Mouse (Mus musculus) midbrain, embryonic 15.5 days (tissue): ENCODE results near the gene Gpr108. TPM values are rescaled to one million over a fixed set of nuclear protein-coding genes. Genes with fewer than 3 reads are reported as not detected.

Experiments used
- ATAC-seq: fragments of 200-750 bp; cut with Nextera tagmentation; replicated peaks from 2 replicates; pipeline ENCODE4 v1.8.0; 2017; ENCODE audit warnings: moderate TSS enrichment
- H3K27ac ChIP-seq: fragments of 300-500 bp; sonication (generic); 2 replicates; pipeline ENCODE4 v1.5.1; 2015; ENCODE audit warnings: mild to moderate bottlenecking, inconsistent platforms
- H3K27me3 ChIP-seq: fragments of 300-500 bp; sonication (generic); replicated peaks from 2 replicates; pipeline ENCODE4 v1.6.1; 2015; ENCODE audit warnings: inconsistent platforms
- H3K36me3 ChIP-seq: fragments of 300-500 bp; sonication (generic); replicated peaks from 2 replicates; pipeline ENCODE4 v1.6.1; 2015; ENCODE audit warnings: inconsistent platforms
- H3K4me1 ChIP-seq: fragments of 300-500 bp; sonication (generic); 2 replicates; pipeline ENCODE4 v1.6.1; 2015; ENCODE audit warnings: inconsistent platforms
- H3K4me2 ChIP-seq: fragments of 300-500 bp; sonication (generic); 2 replicates; pipeline ENCODE4 v1.6.1; 2015; ENCODE audit warnings: inconsistent platforms, mild to moderate bottlenecking, moderate library complexity
- H3K4me3 ChIP-seq: fragments of 300-500 bp; sonication (generic); 2 replicates; pipeline ENCODE4 v1.5.1; 2015; ENCODE audit warnings: mild to moderate bottlenecking, inconsistent platforms
- H3K9ac ChIP-seq: fragments of 300-500 bp; sonication (generic); 2 replicates; pipeline ENCODE4 v1.6.1; 2015; ENCODE audit warnings: mild to moderate bottlenecking, inconsistent platforms
- H3K9me3 ChIP-seq: fragments of 300-500 bp; sonication (generic); 2 replicates; pipeline ENCODE4 v1.6.1; 2016; ENCODE audit warnings: inconsistent platforms
- WGBS: fragments of 180-500 bp; shearing (Covaris S2); methylation state at CpG from one replicate; pipeline ENCODE4 v1.1.7; 2015; ENCODE audit warnings: mixed read lengths; 5-methylcytosine and 5-hydroxymethylcytosine counted together
- polyA plus RNA-seq: library from polyadenylated mRNA; unstranded; fragments of >200 nt; fragmentation: Nextera tagmentation; extraction: Ambion mirVana; gene quantifications from 2 replicates; pipeline ENCODE4 v1.2.1, GENCODE M21; 2015

Gene Gpr108
- polyA plus RNA-seq = 22.7 and 23.1 TPM in 2 replicates

DNA sequence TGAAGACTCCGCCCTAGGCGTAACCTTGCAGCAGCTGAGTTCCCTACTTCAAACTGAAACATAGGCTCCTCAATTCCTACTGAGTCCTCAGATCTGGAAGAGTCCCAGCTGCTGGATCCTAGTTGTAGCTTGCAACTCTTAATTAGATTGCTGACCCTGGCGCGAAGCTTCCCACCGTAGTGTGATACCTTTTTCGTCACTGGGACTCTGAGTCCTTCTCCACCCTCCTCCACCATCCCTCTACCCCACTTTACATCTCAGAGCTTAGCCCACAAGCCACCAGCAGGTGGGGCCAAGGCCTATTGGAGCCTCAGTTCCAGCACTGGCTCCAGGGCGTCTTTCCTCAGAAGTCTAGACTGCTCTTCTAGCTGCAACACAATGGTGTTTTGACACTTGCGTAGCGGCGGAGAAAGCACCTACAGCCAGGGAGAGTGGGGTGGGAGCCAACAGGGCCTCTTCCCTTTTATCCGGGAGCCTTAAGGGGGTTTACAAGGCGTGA is at the start of gene Gpr108:
Gene Gpr108 (minus strand): TSS at position 246 of the 499 bp plus-strand sequence.
- peak within 1 kb of the TSS; percentile 63 for H3K4me3 ChIP-seq
- H3K9ac ChIP-seq = peak within 1 kb of the TSS; percentile 63
- H3K4me1 ChIP-seq = peaks cover 33% of the 10 kb centered on the region
- H3K4me2 ChIP-seq = peak within 1 kb of the TSS; percentile 94
- H3K27ac ChIP-seq = peak within 1 kb of the TSS; percentile 97
- peak; percentile 74 for ATAC-seq
- 0 out of 2 replicates have a peak, but pooled peaks cover 4% of the 10 kb centered on the region for H3K27me3 ChIP-seq
- 0 out of 2 replicates have a peak, but pooled peaks cover 3% of the 10 kb centered on the region for H3K36me3 ChIP-seq
- 0% methylated on average over 12 of the region's 12 CpGs for WGBS
- no peaks in the 10 kb centered on the region for H3K9me3 ChIP-seq

DNA sequence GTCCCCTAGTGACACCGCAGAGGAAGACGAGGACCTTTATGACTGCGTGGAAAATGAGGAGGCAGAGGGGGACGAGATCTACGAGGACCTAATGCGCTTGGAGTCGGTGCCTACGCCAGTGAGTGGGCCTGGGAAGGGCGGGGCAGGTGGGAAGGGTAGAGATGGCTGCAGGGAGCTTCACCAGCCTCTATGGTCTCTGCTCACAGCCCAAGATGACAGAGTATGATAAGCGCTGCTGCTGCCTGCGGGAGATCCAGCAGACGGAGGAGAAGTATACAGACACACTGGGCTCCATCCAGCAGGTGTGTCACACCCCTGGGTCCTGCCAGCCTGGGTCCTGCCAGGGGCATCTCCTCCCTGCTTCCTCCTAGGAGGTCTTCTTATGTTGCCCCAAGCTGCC is 48.8 kb upstream of the Gpr108 start:
- Histone ChIP-seq H3K36me3 (no peaks in the 10 kb centered on the region), H3K4me2 (no peak overlapping the region)
- WGBS = 88% methylated on average over 12 of the region's 12 CpGs

DNA sequence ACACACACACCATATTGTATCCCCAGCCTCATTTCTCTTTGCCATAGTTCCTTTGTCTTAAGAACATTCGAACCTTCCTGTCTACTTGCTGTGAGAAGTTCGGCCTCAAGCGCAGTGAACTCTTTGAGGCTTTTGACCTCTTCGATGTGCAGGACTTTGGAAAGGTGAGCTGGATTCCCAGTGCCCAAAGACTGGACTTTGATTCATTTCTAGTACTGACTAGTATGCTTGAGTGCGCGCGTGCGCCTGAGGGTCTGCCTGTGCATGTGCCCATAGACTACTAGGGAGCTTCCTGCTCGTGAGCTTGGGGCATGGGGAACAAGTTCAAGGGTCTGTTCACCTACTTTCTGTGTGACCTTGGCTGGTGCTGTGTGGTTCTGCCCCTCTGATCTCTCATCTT is 47.7 kb upstream of the Gpr108 start:
- 95% methylated on average over 9 of the region's 9 CpGs for WGBS
- Histone ChIP-seq H3K27me3 (no peaks in the 10 kb centered on the region), H3K4me2 (no peak overlapping the region), H3K36me3 (no peaks in the 10 kb centered on the region), H3K4me3 (no peak overlapping the region), H3K9me3 (no peaks in the 10 kb centered on the region), H3K9ac (no peak overlapping the region), H3K4me1 (no peaks in the 10 kb centered on the region), H3K27ac (no peak overlapping the region)
- ATAC-seq = no peak

More for the DNA sequence above, 48.8 kb upstream of the Gpr108 start:
- no peak overlapping the region for H3K27ac ChIP-seq
- H3K27me3 ChIP-seq = no peaks in the 10 kb centered on the region
- no peaks in the 10 kb centered on the region for H3K9me3 ChIP-seq
- no peaks in the 10 kb centered on the region for H3K4me1 ChIP-seq
- H3K9ac ChIP-seq = no peak overlapping the region
- no peak overlapping the region for H3K4me3 ChIP-seq
- no peak for ATAC-seq

DNA sequence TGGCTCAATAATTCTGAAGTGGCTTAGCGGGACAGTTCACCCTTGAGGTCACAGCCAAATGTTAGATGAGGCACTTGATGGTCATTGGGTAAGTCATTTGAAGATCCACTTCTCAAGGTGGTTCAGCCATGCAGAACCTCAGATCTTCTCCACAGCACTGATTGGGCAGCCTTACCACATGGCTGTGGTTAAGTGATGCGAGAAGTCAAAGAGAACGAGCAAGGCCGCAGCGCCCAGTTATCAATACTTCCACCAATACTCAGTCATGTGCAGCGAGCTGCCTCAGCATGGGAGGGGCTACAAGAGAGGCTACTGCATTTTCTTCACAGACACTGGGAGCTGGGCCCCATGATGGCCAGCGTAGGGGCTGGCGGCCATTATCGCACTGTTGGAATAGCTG is 44.7 kb upstream of the Gpr108 start:
- H3K36me3 ChIP-seq = no peaks in the 10 kb centered on the region
- no peaks in the 10 kb centered on the region for H3K9me3 ChIP-seq
- no peak overlapping the region for H3K4me2 ChIP-seq
- ATAC-seq = no peak
- H3K4me3 ChIP-seq = no peak overlapping the region
- H3K27me3 ChIP-seq = no peaks in the 10 kb centered on the region
- no peak overlapping the region for H3K9ac ChIP-seq
- H3K4me1 ChIP-seq = no peaks in the 10 kb centered on the region
- WGBS = 88% methylated on average over 9 of the region's 9 CpGs
- H3K27ac ChIP-seq = no peak overlapping the region

DNA sequence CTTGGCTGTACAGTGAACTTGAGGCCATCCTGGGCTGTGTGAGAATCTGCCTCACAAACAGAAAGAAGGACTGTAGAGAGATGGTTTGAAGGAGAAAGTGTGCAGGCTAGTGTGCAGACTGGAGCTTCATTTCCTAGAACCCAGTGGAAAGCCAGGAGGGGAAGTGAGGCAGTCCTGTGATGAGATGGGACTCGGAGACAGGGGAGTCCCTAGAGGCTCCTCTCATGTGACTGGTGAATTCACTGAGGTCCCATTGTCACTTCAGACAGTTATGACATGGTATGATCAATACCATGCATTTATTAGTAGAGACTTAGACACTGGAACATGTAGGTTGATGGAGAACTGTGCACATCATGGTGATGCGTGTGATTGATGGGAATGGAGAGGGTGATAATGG is 44.1 kb upstream of the Gpr108 start:
- Histone ChIP-seq H3K4me3 (no peak overlapping the region), H3K9me3 (no peaks in the 10 kb centered on the region), H3K27ac (no peak overlapping the region), H3K9ac (no peak overlapping the region), H3K4me1 (no peaks in the 10 kb centered on the region), H3K4me2 (no peak overlapping the region), H3K36me3 (no peaks in the 10 kb centered on the region), H3K27me3 (no peaks in the 10 kb centered on the region)
- ATAC-seq = no peak
- WGBS = 90% methylated on average over 2 of the region's 2 CpGs

DNA sequence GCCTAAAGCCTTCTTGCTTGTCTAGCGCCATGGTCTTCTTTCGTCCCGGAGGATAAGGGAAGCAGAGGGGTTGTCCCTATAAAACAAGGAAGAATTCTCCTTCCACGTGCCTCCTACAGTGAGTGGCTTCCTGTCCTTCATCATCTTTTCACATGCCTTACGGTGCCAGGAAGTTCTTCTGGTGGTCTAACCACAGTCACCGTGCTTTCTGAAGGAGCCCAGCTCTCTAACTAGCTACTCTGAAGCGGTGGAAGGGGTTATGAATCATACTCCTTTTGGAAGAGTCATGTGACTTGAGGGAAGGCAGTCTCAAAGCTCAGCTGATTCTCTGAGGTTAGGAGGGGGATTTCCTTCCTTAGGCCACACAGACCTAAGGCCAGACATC is 42.4 kb upstream of the Gpr108 start:
- Histone ChIP-seq H3K4me3 (no peak overlapping the region), H3K27me3 (no peaks in the 10 kb centered on the region), H3K4me1 (no peaks in the 10 kb centered on the region), H3K27ac (no peak overlapping the region), H3K9me3 (no peaks in the 10 kb centered on the region), H3K9ac (no peak overlapping the region), H3K4me2 (no peak overlapping the region), H3K36me3 (no peaks in the 10 kb centered on the region)
- ATAC-seq = no peak
- WGBS = 86% methylated on average over 7 of the region's 7 CpGs

DNA sequence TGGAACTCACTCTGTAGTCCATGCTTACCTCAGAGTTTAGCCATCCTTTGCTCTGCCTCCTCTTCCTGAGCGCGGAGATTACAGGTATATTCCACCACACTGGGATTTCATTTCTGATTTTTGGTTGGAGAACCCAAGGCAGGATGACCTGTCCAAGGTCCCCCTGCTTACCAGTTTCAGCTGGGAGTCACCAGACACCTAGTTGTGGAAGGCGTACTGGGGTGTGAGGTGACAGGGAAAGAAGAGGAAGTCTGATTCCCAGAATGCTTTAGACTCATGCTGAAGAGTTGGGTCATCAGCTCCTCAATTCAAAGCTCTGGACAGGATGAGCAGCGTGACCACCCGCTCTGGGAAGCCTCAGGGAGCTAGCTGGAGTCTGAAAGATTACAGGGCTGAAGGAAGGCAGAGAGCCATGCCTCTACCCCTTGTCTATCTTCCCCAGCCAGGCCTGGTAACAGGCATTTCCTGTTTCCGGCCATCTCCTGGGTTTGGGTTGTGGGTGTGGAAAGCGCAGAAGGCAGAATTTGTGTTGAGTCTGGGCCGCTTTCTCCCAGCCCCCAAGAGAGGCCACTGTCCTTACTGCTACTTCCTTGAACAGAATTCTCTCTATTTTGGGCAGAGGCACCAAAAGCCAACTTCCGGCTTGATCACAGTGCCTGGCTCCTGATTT is 41.9 kb upstream of the Gpr108 start:
- no peaks in the 10 kb centered on the region for H3K4me1 ChIP-seq
- no peak overlapping the region for H3K4me2 ChIP-seq
- no peak overlapping the region for H3K27ac ChIP-seq
- H3K9ac ChIP-seq = no peak overlapping the region
- 87% methylated on average over 9 of the region's 9 CpGs for WGBS
- no peak for ATAC-seq
- H3K36me3 ChIP-seq = no peaks in the 10 kb centered on the region
- H3K4me3 ChIP-seq = no peak overlapping the region
- H3K9me3 ChIP-seq = no peaks in the 10 kb centered on the region
- no peaks in the 10 kb centered on the region for H3K27me3 ChIP-seq

DNA sequence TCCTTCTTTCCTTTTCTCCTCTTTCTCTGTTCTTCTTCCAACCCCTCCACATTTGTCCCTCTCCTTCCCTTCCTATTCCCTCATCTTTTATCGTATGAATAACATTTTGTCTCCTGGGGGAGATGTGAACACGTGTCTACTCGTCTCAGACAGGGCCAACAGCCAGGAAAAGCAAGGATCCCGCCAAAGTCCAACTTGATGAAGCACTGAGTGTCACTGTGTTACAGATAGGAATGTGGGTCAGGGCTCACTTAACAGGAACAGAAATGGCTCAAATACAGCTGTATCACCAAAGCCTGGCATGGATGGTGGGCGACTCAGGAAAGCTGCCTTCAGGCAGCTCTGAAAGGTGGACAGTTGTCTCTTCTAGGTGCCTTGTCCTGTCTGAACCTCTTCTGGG is 41.0 kb upstream of the Gpr108 start:
- Histone ChIP-seq H3K9me3 (no peaks in the 10 kb centered on the region), H3K9ac (no peak overlapping the region), H3K27me3 (no peaks in the 10 kb centered on the region), H3K27ac (no peak overlapping the region), H3K4me1 (no peaks in the 10 kb centered on the region), H3K36me3 (no peaks in the 10 kb centered on the region), H3K4me2 (no peak overlapping the region), H3K4me3 (no peak overlapping the region)
- WGBS = 78% methylated on average over 5 of the region's 5 CpGs
- ATAC-seq = no peak

DNA sequence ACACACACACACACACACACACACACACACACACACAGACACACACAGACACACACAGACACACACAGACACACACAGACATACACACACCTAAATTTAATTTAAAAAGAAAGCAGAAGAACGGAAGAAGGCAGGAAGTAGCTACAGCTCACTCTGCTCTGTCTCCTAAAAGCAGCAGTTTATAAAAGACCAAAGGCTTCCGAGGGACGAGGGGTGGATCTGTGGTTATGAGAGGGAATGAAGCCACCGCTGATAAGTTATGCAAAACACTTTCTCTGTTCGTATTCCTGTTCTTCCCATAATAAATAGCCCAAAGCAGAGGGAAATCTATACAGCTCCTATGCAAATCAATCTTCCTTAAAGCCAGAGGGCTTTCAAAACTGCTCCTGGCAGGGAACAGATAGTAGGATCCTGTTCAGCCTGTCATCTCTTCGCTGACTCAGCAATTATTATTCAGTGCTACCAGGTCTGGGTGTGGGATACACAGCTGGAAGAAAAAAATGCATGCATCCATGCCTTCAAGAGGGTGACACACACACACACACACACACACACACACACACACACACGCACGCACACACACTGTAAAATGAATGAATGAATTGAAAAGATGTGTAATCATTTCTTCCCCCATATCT is 38.6 kb upstream of the Gpr108 start:
- peak; percentile 69; the same call in 1 of the 2 replicates for ATAC-seq
- H3K9me3 ChIP-seq = no peaks in the 10 kb centered on the region
- no peak overlapping the region for H3K27ac ChIP-seq
- H3K4me2 ChIP-seq = no peak overlapping the region
- H3K4me1 ChIP-seq = no peaks in the 10 kb centered on the region
- no peak overlapping the region for H3K4me3 ChIP-seq
- H3K27me3 ChIP-seq = no peaks in the 10 kb centered on the region
- H3K9ac ChIP-seq = no peak overlapping the region
- WGBS = 60% methylated on average over 8 of the region's 8 CpGs
- H3K36me3 ChIP-seq = no peaks in the 10 kb centered on the region

DNA sequence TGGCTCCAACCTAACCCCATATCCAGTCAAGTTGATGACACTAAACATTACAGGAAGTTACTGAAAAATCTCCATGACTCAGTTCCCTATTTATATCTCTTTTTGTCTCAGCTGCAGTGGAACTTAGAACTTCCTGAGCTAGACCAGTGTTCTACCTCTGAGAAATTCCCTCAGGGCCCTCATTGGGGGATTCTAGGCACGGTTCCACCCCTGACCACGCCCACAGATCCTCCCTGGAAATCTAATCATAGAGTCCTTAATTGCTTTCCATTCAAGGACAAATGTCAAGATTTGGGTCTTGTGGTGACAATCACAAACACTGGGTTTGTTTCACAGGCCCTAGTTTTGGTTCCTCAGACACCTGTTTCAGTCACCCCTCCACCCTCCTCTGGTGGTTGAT is 36.8 kb upstream of the Gpr108 start:
- 70% methylated on average over 2 of the region's 2 CpGs for WGBS
- Histone ChIP-seq H3K36me3 (no peaks in the 10 kb centered on the region), H3K4me2 (no peak overlapping the region), H3K9me3 (no peaks in the 10 kb centered on the region), H3K9ac (no peak overlapping the region), H3K4me1 (no peaks in the 10 kb centered on the region), H3K27me3 (no peaks in the 10 kb centered on the region), H3K4me3 (no peak overlapping the region), H3K27ac (no peak overlapping the region)
- no peak for ATAC-seq

DNA sequence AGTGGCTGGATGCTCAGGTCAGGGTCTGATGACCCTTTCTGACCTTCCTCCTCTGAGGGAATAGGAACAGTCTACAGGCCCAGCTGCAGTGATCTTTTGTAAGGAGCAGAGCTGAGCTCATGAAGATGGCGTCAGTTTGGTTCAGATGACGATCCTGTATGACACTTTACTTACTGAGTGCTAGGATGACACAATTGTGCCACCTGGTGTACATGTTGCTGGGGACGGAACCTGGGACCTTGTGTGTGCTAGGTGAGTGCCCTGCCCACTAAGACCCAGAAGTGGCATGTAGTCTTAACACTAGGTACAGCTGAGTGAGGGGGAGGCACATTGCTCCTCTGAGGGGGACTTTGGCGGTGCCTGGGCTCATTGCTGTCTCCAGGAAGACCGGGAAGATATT is 35.7 kb upstream of the Gpr108 start:
- H3K4me2 ChIP-seq = no peak overlapping the region
- H3K27me3 ChIP-seq = no peaks in the 10 kb centered on the region
- no peaks in the 10 kb centered on the region for H3K9me3 ChIP-seq
- no peaks in the 10 kb centered on the region for H3K4me1 ChIP-seq
- no peak for ATAC-seq
- H3K36me3 ChIP-seq = no peaks in the 10 kb centered on the region
- H3K9ac ChIP-seq = no peak overlapping the region
- no peak overlapping the region for H3K4me3 ChIP-seq
- 83% methylated on average over 5 of the region's 5 CpGs for WGBS
- H3K27ac ChIP-seq = no peak overlapping the region

DNA sequence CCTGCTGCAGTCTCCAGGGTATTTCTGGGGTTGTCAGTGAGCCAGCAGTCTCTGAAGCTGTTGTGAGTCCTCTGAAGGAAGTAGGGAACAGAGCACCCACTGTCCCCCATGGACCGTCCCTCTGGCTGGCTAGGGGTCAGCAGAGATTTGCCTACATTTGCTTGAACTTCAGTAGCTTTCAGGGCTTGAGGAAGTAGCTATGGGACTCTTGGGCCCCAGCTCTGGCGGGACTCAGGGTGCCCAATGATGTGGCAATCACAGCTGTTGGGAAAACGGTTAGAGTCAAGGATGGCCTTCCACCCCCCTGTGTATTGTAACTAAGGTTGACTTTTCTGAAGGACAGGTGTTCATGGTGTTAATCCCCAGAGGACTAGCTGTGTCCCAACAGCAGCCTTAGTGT is 32.2 kb upstream of the Gpr108 start:
- Histone ChIP-seq H3K36me3 (no peaks in the 10 kb centered on the region), H3K27ac (no peak overlapping the region), H3K27me3 (peaks cover 9% of the 10 kb centered on the region), H3K4me2 (no peak overlapping the region), H3K4me1 (peaks cover 16% of the 10 kb centered on the region), H3K9ac (no peak overlapping the region), H3K4me3 (no peak overlapping the region), H3K9me3 (no peaks in the 10 kb centered on the region)
- 82% methylated on average over 3 of the region's 3 CpGs for WGBS
- no peak for ATAC-seq
